Mouse (Mus musculus) activated CD4-positive, CD25-positive, alpha-beta regulatory T cell, adult 9 weeks (primary cell): ENCODE results near the gene Rnf186. TPM values are rescaled to one million over a fixed set of nuclear protein-coding genes. Genes with fewer than 3 reads are reported as not detected.

ENCODE experiments used
- polyA plus RNA-seq: library from polyadenylated mRNA; unstranded; fragments of 100-300 nt; shearing (Covaris generic); gene quantifications from one replicate; pipeline ENCODE4 v1.2.1, GENCODE M21; 2017

The Rnf186 gene
- not detected for polyA plus RNA-seq

GRCm38 (mm10) chr4:138966866-138967265 is at the start of gene Rnf186:
TSS of gene Rnf186 (plus strand) at chr4:138967112.

GRCm38 (mm10) chr4:138972827-138973718 is 6.2 kb downstream of the Rnf186 start, which contains the start of gene Tmco4:
TSS of gene Tmco4 (plus strand) at chr4:138972888.

Other genes starting within 250 kb of the Rnf186 start
- not detected for gene Pla2g2c, start 242.3 kb upstream of the Rnf186 start, polyA plus RNA-seq
- gene Ubxn10, start 229.9 kb upstream of the Rnf186 start, polyA plus RNA-seq: 0.10 TPM
- gene Pla2g2f, start 209.5 kb upstream of the Rnf186 start, polyA plus RNA-seq: not detected
- 0.90 TPM for gene Pla2g2d, start 191.4 kb upstream of the Rnf186 start, polyA plus RNA-seq
- not detected for gene Pla2g5, start 103.6 kb upstream of the Rnf186 start, polyA plus RNA-seq
- gene Gm13030, start 93.1 kb upstream of the Rnf186 start, polyA plus RNA-seq: not detected
- not detected for gene Pla2g2e, start 89.2 kb upstream of the Rnf186 start, polyA plus RNA-seq
- 0.33 TPM for gene Otud3, start 53.2 kb upstream of the Rnf186 start, polyA plus RNA-seq
- 36.8 TPM for gene Tmco4, start 5.8 kb downstream of the Rnf186 start, polyA plus RNA-seq
- gene Htr6, start 108.5 kb downstream of the Rnf186 start, polyA plus RNA-seq: not detected
- gene Nbl1, start 125.9 kb downstream of the Rnf186 start, polyA plus RNA-seq: 0.71 TPM
- 441 TPM for gene Minos1, start 164.0 kb downstream of the Rnf186 start, polyA plus RNA-seq
- 751 TPM for gene Capzb, start 225.8 kb downstream of the Rnf186 start, polyA plus RNA-seq